Mouse (Mus musculus) liver, adult 2 months (tissue): ENCODE measurements around the gene Tbc1d10c.

Experiments
- CTCF ChIP-seq: fragments of 200-500 bp; IDR thresholded peaks from 2 replicates; pipeline ENCODE4 v1.5.1; 2011; ENCODE audit warnings: low read depth, low read length, control low read depth
- POLR2A ChIP-seq: fragments of 200-500 bp; IDR thresholded peaks from 2 replicates; pipeline ENCODE4 v1.6.1; 2011; ENCODE audit warnings: low read length, control low read depth; ENCODE audit not compliant: insufficient read depth; ENCODE audit errors: extremely low read depth

GRCm38 (mm10) chr19:4228891-4229290 is 37.8 kb upstream of the Tbc1d10c start:
- TF ChIP-seq CTCF, result no peak
- no peak for TF ChIP-seq POLR2A
